Mouse (Mus musculus) megakaryocyte, embryonic 14.5 days (primary cell): ENCODE results near the gene Sptbn4.

Experiments
- FLI1 ChIP-seq: IDR thresholded peaks from 2 replicates; pipeline ENCODE4 v1.6.1; 2012; ENCODE audit warnings: low read length, inconsistent platforms, mixed read lengths
- GATA1 ChIP-seq: IDR thresholded peaks from 3 replicates; pipeline ENCODE4 v1.6.1; 2012; ENCODE audit warnings: mixed read lengths, low read length, inconsistent platforms, borderline replicate concordance

DNA sequence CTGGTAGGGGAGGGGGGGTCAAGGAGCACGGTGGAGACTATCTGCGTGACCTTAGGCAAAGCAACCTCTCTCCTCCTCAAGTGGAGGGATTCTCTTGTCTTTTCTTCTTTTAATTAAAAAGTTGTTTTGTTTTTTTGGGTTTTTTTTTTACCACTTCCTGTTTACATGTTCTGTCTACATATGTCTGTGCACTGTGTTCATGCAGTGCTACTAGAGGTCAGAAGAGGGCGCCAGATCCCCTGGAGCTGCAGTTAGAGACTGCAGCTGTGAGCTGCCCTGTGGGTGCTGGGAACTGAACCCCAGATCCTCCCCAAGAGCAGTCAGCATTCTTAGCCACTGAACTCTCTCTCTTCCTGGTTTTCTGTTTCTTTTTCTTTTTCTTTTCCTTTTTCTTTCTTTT, 28.4 kb downstream of the Sptbn4 start:
- TF ChIP-seq GATA1 (no peak), FLI1 (no peak)
